Mouse (Mus musculus) neural tube, embryonic 15.5 days (tissue): ENCODE results near the gene Eef1g. TPM values are rescaled to one million over a fixed set of nuclear protein-coding genes. Genes with fewer than 3 reads are reported as not detected.
"Not testable (repeated sequence)": the region's sequence is repeated elsewhere in the genome, so short reads cannot be mapped to it uniquely, and the experiment has no call there.

Source experiments
- ATAC-seq: fragments of 200-750 bp; cut with Nextera tagmentation; 2 replicates; pipeline ENCODE4 v1.8.0; 2017; ENCODE audit warnings: mild to moderate bottlenecking, moderate TSS enrichment, moderate library complexity; ENCODE audit not compliant: low FRiP score
- H3K27ac ChIP-seq: fragments of 300-500 bp; sonication (generic); replicated peaks from 2 replicates; pipeline ENCODE4 v1.5.1; 2015; ENCODE audit warnings: mild to moderate bottlenecking, inconsistent platforms
- H3K27me3 ChIP-seq: fragments of 300-500 bp; sonication (generic); replicated peaks from 2 replicates; pipeline ENCODE4 v1.6.1; 2015; ENCODE audit warnings: inconsistent platforms
- H3K36me3 ChIP-seq: fragments of 300-500 bp; sonication (generic); 2 replicates; pipeline ENCODE4 v1.6.1; 2015; ENCODE audit warnings: inconsistent platforms
- H3K4me1 ChIP-seq: fragments of 300-500 bp; sonication (generic); 2 replicates; pipeline ENCODE4 v1.6.1; 2015; ENCODE audit warnings: inconsistent platforms
- H3K4me2 ChIP-seq: fragments of 300-500 bp; sonication (generic); 2 replicates; pipeline ENCODE4 v1.6.1; 2015; ENCODE audit warnings: inconsistent platforms, mild to moderate bottlenecking, moderate library complexity
- H3K4me3 ChIP-seq: fragments of 300-500 bp; sonication (generic); replicated peaks from 2 replicates; pipeline ENCODE4 v1.5.1; 2015; ENCODE audit warnings: mild to moderate bottlenecking, inconsistent platforms
- H3K9ac ChIP-seq: fragments of 300-500 bp; sonication (generic); replicated peaks from 2 replicates; pipeline ENCODE4 v1.6.1; 2015; ENCODE audit warnings: mild to moderate bottlenecking, inconsistent platforms
- H3K9me3 ChIP-seq: fragments of 300-500 bp; sonication (generic); replicated peaks from 2 replicates; pipeline ENCODE4 v1.6.1; 2016; ENCODE audit warnings: inconsistent platforms
- WGBS: fragments of 180-500 bp; shearing (Covaris S2); methylation state at CpG from one replicate; pipeline ENCODE4 v1.1.7; 2015; ENCODE audit warnings: mixed read lengths; 5-methylcytosine and 5-hydroxymethylcytosine counted together
- polyA plus RNA-seq: library from polyadenylated mRNA; unstranded; fragments of >200 nt; fragmentation: Nextera tagmentation; extraction: Ambion mirVana; gene quantifications from 2 replicates; pipeline ENCODE4 v1.2.1, GENCODE M21; 2015

Gene Eef1g
- polyA plus RNA-seq, 1 experiment from 2014 or later = 291 TPM

- Histone ChIP-seq H3K27ac (peak overlapping the region; percentile 56), H3K4me1 (peaks cover 19% of the 10 kb centered on the region), H3K27me3 (no peaks in the 10 kb centered on the region), H3K4me3 (no peak overlapping the region), H3K36me3 (no peaks in the 10 kb centered on the region), H3K9ac (no peak overlapping the region), H3K4me2 (no peak overlapping the region), H3K9me3 (no peaks in the 10 kb centered on the region)
- ATAC-seq = peak; percentile 62; the same call in 1 of the 2 replicates
- whole genome bisulfite sequencing = 71% methylated on average over 4 of the region's 4 CpGs
These were observed 30.7 kb downstream of the Eef1g start for GRCm38 (mm10) chr19:8997546-8997945.

GRCm38 (mm10) chr19:8998546-8998945 is 31.7 kb downstream of the Eef1g start:
- no peak for ATAC-seq
- WGBS = 79% methylated on average over 6 of the region's 6 CpGs

GRCm38 (mm10) chr19:8999223-8999622 is 32.4 kb downstream of the Eef1g start:
- WGBS = 89% methylated on average over 4 of the region's 4 CpGs
- Histone ChIP-seq H3K9me3 (no peaks in the 10 kb centered on the region), H3K4me1 (peaks cover 12% of the 10 kb centered on the region), H3K27ac (no peak overlapping the region), H3K4me2 (no peak overlapping the region), H3K36me3 (no peaks in the 10 kb centered on the region), H3K9ac (no peak overlapping the region), H3K27me3 (no peaks in the 10 kb centered on the region), H3K4me3 (no peak overlapping the region)
- no peak for ATAC-seq

More at GRCm38 (mm10) chr19:8998546-8998945, 31.7 kb downstream of the Eef1g start:
- no peaks in the 10 kb centered on the region for H3K36me3 ChIP-seq
- no peak overlapping the region for H3K9ac ChIP-seq
- no peak overlapping the region for H3K4me3 ChIP-seq
- H3K27ac ChIP-seq = no peak overlapping the region
- no peaks in the 10 kb centered on the region for H3K9me3 ChIP-seq
- H3K4me1 ChIP-seq = peaks cover 12% of the 10 kb centered on the region
- no peaks in the 10 kb centered on the region for H3K27me3 ChIP-seq
- no peak overlapping the region for H3K4me2 ChIP-seq

GRCm38 (mm10) chr19:9006915-9007314 is 40.1 kb downstream of the Eef1g start:
- H3K4me3 ChIP-seq, H3K4me1 ChIP-seq, H3K9ac ChIP-seq, H3K9me3 ChIP-seq, H3K36me3 ChIP-seq, ATAC-seq, H3K4me2 ChIP-seq, H3K27me3 ChIP-seq, H3K27ac ChIP-seq: not testable (repeated sequence)
- 96% methylated on average over 2 of the region's 2 CpGs for WGBS

- H3K4me2 ChIP-seq = no peak overlapping the region
- WGBS = 86% methylated on average over 3 of the region's 3 CpGs
- no peaks in the 10 kb centered on the region for H3K36me3 ChIP-seq
- H3K27ac ChIP-seq = no peak overlapping the region
- no peak overlapping the region for H3K4me3 ChIP-seq
- H3K27me3 ChIP-seq = no peaks in the 10 kb centered on the region
- no peak overlapping the region for H3K9ac ChIP-seq
- no peak for ATAC-seq
- 0 out of 2 replicates have a peak, but pooled peaks cover 3% of the 10 kb centered on the region for H3K4me1 ChIP-seq
- H3K9me3 ChIP-seq = no peaks in the 10 kb centered on the region
These were observed 52.5 kb downstream of the Eef1g start for GRCm38 (mm10) chr19:9019298-9019697.

- no peak overlapping the region for H3K4me2 ChIP-seq
- 57% methylated on average over 11 of the region's 11 CpGs for WGBS
- H3K27ac ChIP-seq = peak overlapping the region; percentile 37; the same call in 1 of the 2 replicates
- no peaks in the 10 kb centered on the region for H3K27me3 ChIP-seq
- no peaks in the 10 kb centered on the region for H3K9me3 ChIP-seq
- ATAC-seq = no peak
- H3K9ac ChIP-seq = no peak overlapping the region
- H3K4me1 ChIP-seq = peaks cover 16% of the 10 kb centered on the region
- H3K4me3 ChIP-seq = no peak overlapping the region
- H3K36me3 ChIP-seq = no peaks in the 10 kb centered on the region
These were observed 56.4 kb downstream of the Eef1g start for GRCm38 (mm10) chr19:9023021-9023778.

- no peak overlapping the region for H3K4me2 ChIP-seq
- no peak overlapping the region for H3K4me3 ChIP-seq
- H3K36me3 ChIP-seq = no peaks in the 10 kb centered on the region
- H3K27ac ChIP-seq = no peak overlapping the region
- H3K27me3 ChIP-seq = no peaks in the 10 kb centered on the region
- H3K9ac ChIP-seq = no peak overlapping the region
- no peaks in the 10 kb centered on the region for H3K9me3 ChIP-seq
- H3K4me1 ChIP-seq = peaks cover 18% of the 10 kb centered on the region
- ATAC-seq = no peak
- WGBS = 90% methylated on average over 5 of the region's 5 CpGs
These were observed 58.9 kb downstream of the Eef1g start for GRCm38 (mm10) chr19:9025562-9026257.

GRCm38 (mm10) chr19:9026634-9027033 is 59.8 kb downstream of the Eef1g start:
- Histone ChIP-seq H3K9ac (no peak overlapping the region), H3K27me3 (no peaks in the 10 kb centered on the region), H3K9me3 (no peaks in the 10 kb centered on the region), H3K27ac (no peak overlapping the region), H3K4me2 (no peak overlapping the region), H3K4me3 (no peak overlapping the region), H3K4me1 (peaks cover 18% of the 10 kb centered on the region), H3K36me3 (no peaks in the 10 kb centered on the region)
- peak; percentile 45; the same call in 1 of the 2 replicates for ATAC-seq
- 74% methylated on average over 4 of the region's 4 CpGs for WGBS

- H3K4me1 ChIP-seq = peaks cover 22% of the 10 kb centered on the region
- ATAC-seq = 0 out of 2 replicates have a peak, but pooled peaks have one; percentile 45
- no peak overlapping the region for H3K4me3 ChIP-seq
- 13% methylated on average over 5 of the region's 5 CpGs for WGBS
- no peak overlapping the region for H3K4me2 ChIP-seq
- H3K9me3 ChIP-seq = no peaks in the 10 kb centered on the region
- no peak overlapping the region for H3K9ac ChIP-seq
- no peaks in the 10 kb centered on the region for H3K27me3 ChIP-seq
- H3K27ac ChIP-seq = no peak overlapping the region; the same call in 1 of the 2 replicates
- no peaks in the 10 kb centered on the region for H3K36me3 ChIP-seq
These were observed 61.0 kb downstream of the Eef1g start for GRCm38 (mm10) chr19:9027795-9028194.

Other genes with a start within 250 kb of the Eef1g start
- gene Slc3a2, start 243.7 kb upstream of the Eef1g start, polyA plus RNA-seq = 158 and 159 TPM in 2 replicates
- 91.0 and 95.2 TPM in 2 replicates for gene Wdr74, start 231.2 kb upstream of the Eef1g start, polyA plus RNA-seq
- gene 1700092M07Rik, start 226.3 kb upstream of the Eef1g start, polyA plus RNA-seq = 1.5 and 2.2 TPM in 2 replicates
- 124 and 127 TPM in 2 replicates for gene Stx5a, start 225.6 kb upstream of the Eef1g start, polyA plus RNA-seq
- 127 and 140 TPM in 2 replicates for gene Nxf1, start 210.0 kb upstream of the Eef1g start, polyA plus RNA-seq
- gene Tmem223, start 196.0 kb upstream of the Eef1g start, polyA plus RNA-seq = 218 and 235 TPM in 2 replicates
- 28.2 and 46.3 TPM in 2 replicates for gene Tmem179b, start 192.6 kb upstream of the Eef1g start, polyA plus RNA-seq
- 28.5 and 29.4 TPM in 2 replicates for gene Taf6l, start 180.6 kb upstream of the Eef1g start, polyA plus RNA-seq
- gene Polr2g, start 168.5 kb upstream of the Eef1g start, polyA plus RNA-seq = 143 and 147 TPM in 2 replicates
- gene Zbtb3, start 164.5 kb upstream of the Eef1g start, polyA plus RNA-seq = 6.5 TPM in 2 replicates
- gene Ttc9c, start 147.7 kb upstream of the Eef1g start, polyA plus RNA-seq = 54.2 and 57.3 TPM in 2 replicates
- 5.1 and 5.9 TPM in 2 replicates for gene Hnrnpul2, start 147.0 kb upstream of the Eef1g start, polyA plus RNA-seq
- gene AC129217.1, start 137.3 kb upstream of the Eef1g start, polyA plus RNA-seq = not detected in 2 replicates
- 107 and 110 TPM in 2 replicates for gene Bscl2, start 129.6 kb upstream of the Eef1g start, polyA plus RNA-seq
- 414 and 512 TPM in 2 replicates for gene Gng3, start 127.8 kb upstream of the Eef1g start, polyA plus RNA-seq
- gene Lrrn4cl, start 116.3 kb upstream of the Eef1g start, polyA plus RNA-seq = 1.1 and 1.4 TPM in 2 replicates
- 138 and 156 TPM in 2 replicates for gene Ubxn1, start 95.5 kb upstream of the Eef1g start, polyA plus RNA-seq
- 62.6 and 65.7 TPM in 2 replicates for gene Uqcc3, start 86.1 kb upstream of the Eef1g start, polyA plus RNA-seq
- gene Lbhd1, start 83.3 kb upstream of the Eef1g start, polyA plus RNA-seq = 44.5 and 47.3 TPM in 2 replicates
- not detected in 2 replicates for gene Gm49403, start 83.1 kb upstream of the Eef1g start, polyA plus RNA-seq
- gene 1810009A15Rik, start 78.2 kb upstream of the Eef1g start, polyA plus RNA-seq = 40.1 and 48.2 TPM in 2 replicates
- 0.27 and 0.45 TPM in 2 replicates for gene Gm49416, start 78.1 kb upstream of the Eef1g start, polyA plus RNA-seq
- 31.0 and 35.4 TPM in 2 replicates for gene Ints5, start 74.0 kb upstream of the Eef1g start, polyA plus RNA-seq
- gene Ganab, start 69.0 kb upstream of the Eef1g start, polyA plus RNA-seq = 75.4 and 82.2 TPM in 2 replicates
- gene B3gat3, start 46.7 kb upstream of the Eef1g start, polyA plus RNA-seq = 80.4 and 89.1 TPM in 2 replicates
- gene Rom1, start 37.7 kb upstream of the Eef1g start, polyA plus RNA-seq = 3.0 and 3.2 TPM in 2 replicates
- 13.9 and 17.1 TPM in 2 replicates for gene Eml3, start 37.5 kb upstream of the Eef1g start, polyA plus RNA-seq
- 94.8 and 117 TPM in 2 replicates for gene Mta2, start 25.2 kb upstream of the Eef1g start, polyA plus RNA-seq
- 25.4 and 26.0 TPM in 2 replicates for gene Tut1, start 13.2 kb upstream of the Eef1g start, polyA plus RNA-seq
- gene Ahnak, start 22.2 kb downstream of the Eef1g start, polyA plus RNA-seq = 4.4 and 8.0 TPM in 2 replicates
- gene Scgb1a1, start 120.9 kb downstream of the Eef1g start, polyA plus RNA-seq = not detected in 2 replicates
- 31.6 and 32.6 TPM in 2 replicates for gene Asrgl1, start 168.6 kb downstream of the Eef1g start, polyA plus RNA-seq